Mouse (Mus musculus) embryonic facial prominence, embryonic 11.5 days (tissue): ENCODE results near the gene Ccdc71. TPM values are rescaled to one million over a fixed set of nuclear protein-coding genes. Genes with fewer than 3 reads are reported as not detected.

Experiments used
- ATAC-seq: fragments of 200-750 bp; cut with Nextera tagmentation; replicated peaks from 2 replicates; pipeline ENCODE4 v1.8.0; 2017; ENCODE audit warnings: low read depth; ENCODE audit not compliant: insufficient number of reproducible peaks, low FRiP score, low TSS enrichment
- DNase-seq: peaks from one replicate; pipeline ENCODE4 v3.0.0-alpha.2; 2015; ENCODE audit warnings: low spot score
- H3K27ac ChIP-seq: fragments of 300-500 bp; sonication (generic); replicated peaks from 2 replicates; pipeline ENCODE4 v1.5.1; 2014; ENCODE audit warnings: mild to moderate bottlenecking, low read depth, low read length, control low read depth
- H3K27me3 ChIP-seq: fragments of 300-500 bp; sonication (generic); 2 replicates; pipeline ENCODE4 v1.6.1; 2014; ENCODE audit warnings: mild to moderate bottlenecking, low read length, moderate library complexity, mixed read lengths; ENCODE audit not compliant: control insufficient read depth, insufficient read depth
- H3K36me3 ChIP-seq: fragments of 300-500 bp; sonication (generic); replicated peaks from 2 replicates; pipeline ENCODE4 v1.6.1; 2014; ENCODE audit warnings: low read depth, mild to moderate bottlenecking, low read length, moderate library complexity, mixed read lengths; ENCODE audit not compliant: control insufficient read depth, insufficient read depth
- H3K4me1 ChIP-seq: fragments of 300-500 bp; sonication (generic); 2 replicates; pipeline ENCODE4 v1.6.1; 2014; ENCODE audit warnings: low read length, mixed read lengths; ENCODE audit not compliant: control insufficient read depth, insufficient read depth
- H3K4me2 ChIP-seq: fragments of 300-500 bp; sonication (generic); 2 replicates; pipeline ENCODE4 v1.6.1; 2014; ENCODE audit warnings: low read depth, mild to moderate bottlenecking, control low read depth, low read length, moderate library complexity
- H3K4me3 ChIP-seq: fragments of 300-500 bp; sonication (generic); 2 replicates; pipeline ENCODE4 v1.5.1; 2014; ENCODE audit warnings: low read depth, low read length, control low read depth
- H3K9ac ChIP-seq: fragments of 300-500 bp; sonication (generic); replicated peaks from 2 replicates; pipeline ENCODE4 v1.6.1; 2014; ENCODE audit warnings: mild to moderate bottlenecking, control low read depth, low read length
- H3K9me3 ChIP-seq: fragments of 300-500 bp; sonication (generic); replicated peaks from 2 replicates; pipeline ENCODE4 v1.6.1; 2016; ENCODE audit warnings: mild to moderate bottlenecking, low read length, inconsistent platforms, mixed read lengths; ENCODE audit not compliant: control insufficient read depth
- WGBS: fragments of 180-500 bp; shearing (Covaris S2); extraction: QIAGEN DNeasy Blood & Tissue Kit; methylation state at CpG from one replicate; pipeline ENCODE4 v1.1.7; 2014; 5-methylcytosine and 5-hydroxymethylcytosine counted together
- polyA plus RNA-seq: library from polyadenylated mRNA; unstranded; fragments of >200 nt; fragmentation: Nextera tagmentation; extraction: Ambion mirVana; gene quantifications from 2 replicates; pipeline ENCODE4 v1.2.1, GENCODE M21; 2014

Gene Ccdc71
- polyA plus RNA-seq, 1 experiment from 2014 or later: 49.1 TPM

- WGBS: 94% methylated on average over 8 of the region's 8 CpGs
- no peaks in the 10 kb centered on the region for H3K27me3 ChIP-seq
- DNase-seq (no peak), ATAC-seq (no peak)
- H3K4me1 ChIP-seq: peaks cover 4% of the 10 kb centered on the region
- H3K36me3 ChIP-seq: peaks cover 36% of the 10 kb centered on the region
- H3K9ac ChIP-seq: no peak overlapping the region
- H3K27ac ChIP-seq: no peak overlapping the region
- no peak overlapping the region for H3K4me3 ChIP-seq
- no peaks in the 10 kb centered on the region for H3K9me3 ChIP-seq
- H3K4me2 ChIP-seq: no peak overlapping the region
Observed at GRCm38 (mm10) chr9:108493246-108493645, 32.9 kb downstream of the Ccdc71 start.

GRCm38 (mm10) chr9:108494146-108494825 lies 34.0 kb downstream of the Ccdc71 start:
- H3K27me3 ChIP-seq: no peaks in the 10 kb centered on the region
- peaks cover 45% of the 10 kb centered on the region for H3K36me3 ChIP-seq
- H3K9me3 ChIP-seq: no peaks in the 10 kb centered on the region
- no peak overlapping the region for H3K4me3 ChIP-seq
- no peak overlapping the region for H3K4me2 ChIP-seq
- DNase-seq (no peak), ATAC-seq (no peak)
- H3K9ac ChIP-seq: no peak overlapping the region
- peaks cover 4% of the 10 kb centered on the region for H3K4me1 ChIP-seq
- no peak overlapping the region for H3K27ac ChIP-seq
- WGBS: 93% methylated on average over 19 of the region's 19 CpGs

- WGBS: 89% methylated on average over 10 of the region's 10 CpGs
- no peak overlapping the region for H3K4me2 ChIP-seq
- ATAC-seq (no peak), DNase-seq (no peak)
- H3K36me3 ChIP-seq: peaks cover 47% of the 10 kb centered on the region
- no peaks in the 10 kb centered on the region for H3K27me3 ChIP-seq
- H3K9ac ChIP-seq: no peak overlapping the region
- H3K27ac ChIP-seq: no peak overlapping the region
- no peaks in the 10 kb centered on the region for H3K9me3 ChIP-seq
- H3K4me1 ChIP-seq: peaks cover 4% of the 10 kb centered on the region
- no peak overlapping the region for H3K4me3 ChIP-seq
Observed at GRCm38 (mm10) chr9:108494905-108495304, 34.6 kb downstream of the Ccdc71 start.

- Histone ChIP-seq H3K4me2 (no peak overlapping the region), H3K27me3 (no peaks in the 10 kb centered on the region), H3K9me3 (no peaks in the 10 kb centered on the region), H3K27ac (no peak overlapping the region), H3K36me3 (peaks cover 56% of the 10 kb centered on the region), H3K4me3 (no peak overlapping the region), H3K4me1 (no peaks in the 10 kb centered on the region), H3K9ac (no peak overlapping the region)
- ATAC-seq: no peak; the same call in 1 of the 2 replicates
- whole genome bisulfite sequencing: 97% methylated on average over 7 of the region's 7 CpGs
- DNase-seq: no peak
Observed at GRCm38 (mm10) chr9:108499231-108499630, 38.9 kb downstream of the Ccdc71 start.

- no peak overlapping the region for H3K4me3 ChIP-seq
- no peaks in the 10 kb centered on the region for H3K9me3 ChIP-seq
- no peak overlapping the region for H3K4me2 ChIP-seq
- no peak overlapping the region for H3K27ac ChIP-seq
- peaks cover 50% of the 10 kb centered on the region for H3K36me3 ChIP-seq
- ATAC-seq (no peak), DNase-seq (no peak)
- H3K9ac ChIP-seq: no peak overlapping the region
- H3K4me1 ChIP-seq: no peaks in the 10 kb centered on the region
- H3K27me3 ChIP-seq: no peaks in the 10 kb centered on the region
- WGBS: 96% methylated on average over 15 of the region's 15 CpGs
Observed at GRCm38 (mm10) chr9:108499943-108500342, 39.6 kb downstream of the Ccdc71 start.

- WGBS: 86% methylated on average over 7 of the region's 7 CpGs
- no peak overlapping the region; the same call in 1 of the 2 replicates for H3K4me3 ChIP-seq
- DNase-seq (no peak), ATAC-seq (no peak)
- no peaks in the 10 kb centered on the region for H3K27me3 ChIP-seq
- H3K4me2 ChIP-seq: no peak overlapping the region; the same call in 1 of the 2 replicates
- H3K9ac ChIP-seq: no peak overlapping the region
- no peak overlapping the region for H3K27ac ChIP-seq
- peaks cover 3% of the 10 kb centered on the region for H3K4me1 ChIP-seq
- no peaks in the 10 kb centered on the region for H3K9me3 ChIP-seq
- H3K36me3 ChIP-seq: peaks cover 4% of the 10 kb centered on the region
Observed at GRCm38 (mm10) chr9:108506901-108507300, 46.6 kb downstream of the Ccdc71 start.

- WGBS: under 1% methylated on average over 37 of the region's 37 CpGs
- peaks cover 6% of the 10 kb centered on the region for H3K36me3 ChIP-seq
- H3K27me3 ChIP-seq: no peaks in the 10 kb centered on the region
- no peaks in the 10 kb centered on the region for H3K9me3 ChIP-seq
- H3K9ac ChIP-seq: peak within 1 kb of the TSS; percentile 61
- peak; percentile 96 for DNase-seq
- H3K4me1 ChIP-seq: peaks cover 3% of the 10 kb centered on the region
- peak within 1 kb of the TSS; percentile 54 for H3K4me3 ChIP-seq
- ATAC-seq: peak; percentile 91
- no peak within 1 kb of the TSS for H3K27ac ChIP-seq
- peak within 1 kb of the TSS; percentile 70 for H3K4me2 ChIP-seq
Observed at GRCm38 (mm10) chr9:108507619-108508434, 47.5 kb downstream of the Ccdc71 start, which contains the start of gene Qars. Gene Qars, plus strand, starts transcription at chr9:108507706.

- peak overlapping the region; percentile 61; the same call in 1 of the 2 replicates for H3K9ac ChIP-seq
- H3K4me3 ChIP-seq: peak overlapping the region; percentile 54
- H3K36me3 ChIP-seq: peaks cover 12% of the 10 kb centered on the region
- DNase-seq (no peak), ATAC-seq (no peak)
- H3K4me1 ChIP-seq: peaks cover 3% of the 10 kb centered on the region
- no peaks in the 10 kb centered on the region for H3K27me3 ChIP-seq
- 84% methylated on average over 7 of the region's 7 CpGs for WGBS
- peak overlapping the region; percentile 70 for H3K4me2 ChIP-seq
- no peaks in the 10 kb centered on the region for H3K9me3 ChIP-seq
- H3K27ac ChIP-seq: no peak overlapping the region
Observed at GRCm38 (mm10) chr9:108508776-108509175, 48.4 kb downstream of the Ccdc71 start.
